Mouse (Mus musculus) spleen, adult 2 months (tissue): Measurements from ENCODE around the gene Dcst1. TPM values are rescaled to one million over a fixed set of nuclear protein-coding genes. Genes with fewer than 3 reads are reported as not detected.

Experiments
- DNase-seq, 2 experiments: peaks; one replicate each; pipeline versions ENCODE4 v3.0.0 to v3.0.0-alpha.2; 2012 to 2021; ENCODE audit warnings: low spot score in 2 of 2, low read depth in 1 of 2
- H3K27ac ChIP-seq: fragments of 200-500 bp; 2 replicates; pipeline ENCODE4 v1.5.1; 2012; ENCODE audit warnings: low read length, inconsistent platforms; ENCODE audit not compliant: insufficient read depth
- H3K27me3 ChIP-seq: fragments of 200-500 bp; 2 replicates; pipeline ENCODE4 v1.6.1; 2012; ENCODE audit warnings: mild to moderate bottlenecking, moderate library complexity, low read length, inconsistent platforms; ENCODE audit not compliant: control insufficient read depth, insufficient read depth
- H3K36me3 ChIP-seq: fragments of 200-500 bp; 2 replicates; pipeline ENCODE4 v1.6.1; 2012; ENCODE audit warnings: mild to moderate bottlenecking, low read length, inconsistent platforms; ENCODE audit not compliant: control insufficient read depth, insufficient read depth
- H3K4me1 ChIP-seq: fragments of 200-500 bp; 2 replicates; pipeline ENCODE4 v1.6.1; 2011; ENCODE audit warnings: inconsistent platforms; ENCODE audit not compliant: control insufficient read depth, insufficient read depth, insufficient read length
- H3K4me3 ChIP-seq: fragments of 200-500 bp; 2 replicates; pipeline ENCODE4 v1.5.1; 2011; ENCODE audit warnings: mild to moderate bottlenecking, inconsistent platforms; ENCODE audit not compliant: insufficient read depth, insufficient read length; ENCODE audit errors: extremely low read depth
- CTCF ChIP-seq: fragments of 200-500 bp; IDR thresholded peaks from 2 replicates; pipeline ENCODE4 v1.5.1; 2011; ENCODE audit warnings: mild to moderate bottlenecking, inconsistent platforms; ENCODE audit not compliant: insufficient read depth, insufficient read length, insufficient replicate concordance; ENCODE audit errors: extremely low read depth
- POLR2A ChIP-seq: fragments of 200-500 bp; IDR thresholded peaks from 2 replicates; pipeline ENCODE4 v1.6.1; 2011; ENCODE audit warnings: low read depth, low read length, inconsistent platforms
- WGBS: fragments of 180-500 bp; shearing (Covaris S2); methylation state at CpG from one replicate; pipeline ENCODE4 v1.1.7; 2018; 5-methylcytosine and 5-hydroxymethylcytosine counted together
- polyA plus RNA-seq: library from polyadenylated mRNA; depleted of rRNA; stranded (reverse); fragments of >200 nt; gene quantifications from 2 replicates; pipeline ENCODE4 v1.2.3, GENCODE M21; 2012

Dcst1 gene
- polyA plus RNA-seq, 1 experiment = 0.29 TPM

DNA sequence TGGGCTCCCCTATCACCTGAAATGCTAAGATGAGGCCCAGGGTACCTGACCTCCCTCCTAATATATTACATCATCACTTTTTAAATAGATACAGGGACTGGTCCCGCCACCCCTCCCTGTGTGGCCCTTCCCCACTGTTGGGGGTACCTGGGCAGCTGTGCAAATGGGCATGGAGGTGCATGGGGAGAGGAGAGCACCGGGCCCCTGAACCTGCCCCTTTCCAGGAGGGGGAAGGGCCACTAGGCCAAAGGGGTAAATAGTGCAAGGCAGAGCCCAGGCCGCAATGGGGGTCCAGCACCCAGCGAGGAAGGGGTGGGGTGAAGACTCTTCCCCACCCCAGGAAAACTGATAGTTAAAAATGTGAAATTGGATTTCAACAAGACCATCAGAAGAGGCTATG lies 12.8 kb upstream of the Dcst1 start:
- 86% methylated on average over 4 of the region's 4 CpGs for WGBS
- Histone ChIP-seq H3K4me3 (no peak overlapping the region), H3K36me3 (peaks cover 19% of the 10 kb centered on the region), H3K4me1 (peaks cover 19% of the 10 kb centered on the region), H3K27me3 (no peaks in the 10 kb centered on the region), H3K27ac (no peak overlapping the region)
- no peak for TF ChIP-seq POLR2A
- no peak for TF ChIP-seq CTCF
- no peak for DNase-seq

DNA sequence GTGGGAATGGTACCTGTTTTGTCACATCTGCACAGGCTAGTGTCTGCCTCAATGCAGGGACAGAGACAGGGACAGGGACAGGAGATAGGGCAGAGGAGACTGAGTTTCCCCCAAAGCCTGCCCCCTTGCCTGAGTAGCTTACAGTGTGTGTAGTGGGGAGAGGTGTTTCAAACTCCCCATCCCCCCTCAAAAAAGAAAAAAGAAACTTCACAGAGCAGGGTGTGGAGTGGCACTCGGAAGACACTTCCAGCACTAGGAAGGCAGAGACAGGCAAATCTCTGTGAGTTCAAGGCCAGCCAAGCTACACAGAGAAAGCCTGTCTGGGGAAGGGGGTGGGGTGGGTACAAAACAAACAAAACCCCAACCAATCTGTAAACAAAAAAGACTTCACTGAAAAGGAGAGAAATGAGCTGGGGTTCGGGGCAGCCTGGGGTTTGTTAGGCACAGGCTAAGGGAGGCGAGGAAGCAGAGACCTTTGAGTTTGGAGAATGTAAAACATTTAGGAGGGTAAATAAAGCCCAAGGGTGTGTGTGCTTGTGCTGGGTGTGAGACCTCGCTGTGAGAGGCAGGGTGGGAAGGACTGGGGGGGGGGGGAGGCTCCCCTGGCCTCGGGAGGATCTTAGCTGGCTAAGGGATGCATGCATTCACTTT lies 8.7 kb upstream of the Dcst1 start:
- DNase-seq = no peak
- Histone ChIP-seq H3K4me1 (peaks cover 6% of the 10 kb centered on the region), H3K27me3 (no peaks in the 10 kb centered on the region), H3K27ac (no peak overlapping the region), H3K4me3 (no peak overlapping the region), H3K36me3 (peaks cover 2% of the 10 kb centered on the region; the same call in 1 of the 2 replicates)
- TF ChIP-seq CTCF = no peak
- no peak for TF ChIP-seq POLR2A
- 57% methylated on average over 5 of the region's 5 CpGs for WGBS

GRCm38 (mm10) chr3:89367338-89367737 lies 2.3 kb upstream of the Dcst1 start:
- H3K36me3 ChIP-seq = no peaks in the 10 kb centered on the region
- no peak for TF ChIP-seq CTCF
- no peak for TF ChIP-seq POLR2A
- H3K27ac ChIP-seq = no peak overlapping the region
- H3K4me1 ChIP-seq = no peaks in the 10 kb centered on the region
- H3K27me3 ChIP-seq = no peaks in the 10 kb centered on the region
- no peak overlapping the region for H3K4me3 ChIP-seq
- WGBS = 81% methylated on average over 11 of the region's 11 CpGs
- no peak for DNase-seq

DNA sequence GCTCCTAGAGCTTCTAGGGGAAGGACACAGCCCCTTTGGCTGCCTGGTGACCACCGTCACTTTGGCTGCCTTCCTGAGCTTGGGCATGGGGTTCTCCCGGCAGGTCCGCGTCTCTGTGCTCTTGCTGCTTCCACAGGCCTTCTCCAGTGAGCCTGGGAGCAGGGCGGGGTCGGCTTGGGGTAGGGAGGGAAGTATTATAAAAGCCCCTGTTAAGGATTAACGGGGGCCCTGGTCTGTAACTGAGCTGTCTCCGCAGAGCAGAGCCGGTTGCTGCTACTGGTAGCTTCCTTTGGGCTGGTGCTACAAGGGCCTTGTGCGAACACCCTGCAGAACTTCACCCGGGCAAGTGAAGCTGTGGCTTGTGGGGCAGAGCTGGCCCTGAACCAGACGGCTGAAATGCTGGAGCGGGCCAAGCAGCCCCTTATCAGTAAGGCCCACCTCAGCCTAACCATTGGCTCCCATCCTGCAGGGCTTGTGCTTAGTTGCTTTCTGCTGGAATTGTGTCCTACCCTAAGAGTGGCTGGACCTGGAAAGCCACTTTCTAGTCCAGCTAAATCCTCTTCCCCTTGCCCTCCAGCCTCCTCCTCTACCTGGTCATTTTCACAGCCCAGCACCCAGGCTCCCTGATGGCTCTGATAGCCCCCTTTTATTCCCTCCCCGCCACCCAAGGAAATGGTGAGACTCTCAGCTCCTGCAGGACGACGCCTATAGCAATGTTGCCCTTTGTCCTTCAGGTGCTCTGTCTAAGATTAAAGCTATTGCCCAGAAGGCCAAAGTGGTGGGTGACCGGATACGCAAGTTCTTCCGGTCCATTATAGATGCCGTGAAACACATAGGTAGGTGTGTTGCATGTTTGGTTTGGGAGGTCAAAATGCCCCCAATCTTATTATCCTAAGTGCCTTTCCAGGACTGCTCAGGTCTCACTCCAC lies 697 bp upstream of the Dcst1 start:
- H3K4me1 ChIP-seq = no peaks in the 10 kb centered on the region
- no peaks in the 10 kb centered on the region for H3K27me3 ChIP-seq
- 89% methylated on average over 20 of the region's 20 CpGs for WGBS
- H3K4me3 ChIP-seq = no peak overlapping the region
- TF ChIP-seq CTCF = no peak
- TF ChIP-seq POLR2A = no peak
- no peak for DNase-seq
- H3K36me3 ChIP-seq = no peaks in the 10 kb centered on the region
- no peak overlapping the region for H3K27ac ChIP-seq

DNA sequence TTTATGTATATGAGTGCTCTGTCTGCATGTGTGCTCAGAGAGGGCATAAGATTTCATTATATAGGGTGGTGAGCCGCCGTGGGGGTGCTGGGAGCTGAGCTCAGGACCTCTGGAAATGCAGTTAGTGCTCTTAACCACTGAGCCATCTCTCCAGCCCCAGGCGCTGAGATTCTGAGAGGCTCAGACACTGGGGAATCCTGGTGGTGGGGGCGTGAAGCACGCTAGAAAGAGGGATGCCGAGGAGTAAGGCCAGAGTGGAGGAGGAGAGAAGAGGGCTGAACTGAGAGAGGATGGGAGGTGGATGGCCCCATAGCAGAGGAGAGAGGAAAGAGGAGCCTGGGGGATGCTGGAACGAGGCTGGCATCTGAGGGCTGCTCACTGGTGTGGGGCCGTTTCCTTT lies 422 bp downstream of the Dcst1 start:
- TF ChIP-seq POLR2A = no peak
- no peak for TF ChIP-seq CTCF
- no peaks in the 10 kb centered on the region for H3K27me3 ChIP-seq
- WGBS = 85% methylated on average over 8 of the region's 8 CpGs

DNA sequence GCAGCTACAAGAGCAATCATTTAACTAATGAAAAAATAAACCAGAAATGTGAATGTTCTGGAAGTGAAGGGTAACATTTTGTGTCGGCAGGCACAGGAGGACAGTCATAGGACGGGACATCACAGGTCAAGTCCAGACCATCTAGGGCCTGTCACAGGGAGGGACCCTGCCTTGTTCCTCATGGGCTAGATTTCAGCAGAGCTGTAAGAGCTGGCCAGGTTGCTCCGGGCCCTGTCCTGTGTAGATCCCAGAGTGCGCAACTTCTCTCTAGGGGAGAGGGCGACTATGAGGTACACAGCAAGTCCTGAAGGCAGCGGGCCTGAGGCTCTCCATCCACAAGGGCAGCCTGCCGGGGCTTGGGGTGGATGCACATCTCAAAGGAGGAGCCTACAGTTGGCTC lies 3.4 kb downstream of the Dcst1 start, which contains the start of gene Dcst2:
Gene Dcst2, plus strand, starts transcription at position 301 of the 400 bp plus-strand sequence.
- Histone ChIP-seq H3K4me1 (peaks cover 3% of the 10 kb centered on the region; the same call in 1 of the 2 replicates), H3K36me3 (no peaks in the 10 kb centered on the region), H3K27me3 (no peaks in the 10 kb centered on the region), H3K27ac (no peak within 1 kb of the TSS), H3K4me3 (no peak within 1 kb of the TSS)
- DNase-seq = no peak
- 85% methylated on average over 7 of the region's 7 CpGs for WGBS
- TF ChIP-seq POLR2A (no peak), CTCF (no peak)

More for the DNA sequence above, 422 bp downstream of the Dcst1 start:
- Histone ChIP-seq H3K4me1 (peaks cover 3% of the 10 kb centered on the region; the same call in 1 of the 2 replicates), H3K36me3 (no peaks in the 10 kb centered on the region), H3K27ac (no peak overlapping the region), H3K4me3 (no peak overlapping the region)
- no peak for DNase-seq
